Mouse (Mus musculus) heart, postnatal 0 days (tissue): ENCODE data around the gene Dlg4. TPM values are rescaled to one million over a fixed set of nuclear protein-coding genes. Genes with fewer than 3 reads are reported as not detected.
A peak's percentile ranks its signal among the peaks of the same experiment; 100 is the strongest.

Source experiments
- ATAC-seq: fragments of 200-750 bp; cut with Nextera tagmentation; 2 replicates; pipeline ENCODE4 v1.8.0; 2017; ENCODE audit warnings: low read depth, moderate number of reproducible peaks, moderate library complexity; ENCODE audit not compliant: insufficient read depth
- DNase-seq: peaks from one replicate; pipeline ENCODE4 v3.0.0-alpha.2; 2016; ENCODE audit warnings: low spot score
- H3K27ac ChIP-seq: fragments of 300-500 bp; sonication (generic); 2 replicates; pipeline ENCODE4 v1.5.1; 2014; ENCODE audit warnings: low read depth, mild to moderate bottlenecking
- H3K27me3 ChIP-seq: fragments of 300-500 bp; sonication (generic); 2 replicates; pipeline ENCODE4 v1.6.1; 2014; ENCODE audit warnings: low read length, mixed read lengths; ENCODE audit not compliant: control insufficient read depth, insufficient read depth
- H3K36me3 ChIP-seq: fragments of 300-500 bp; sonication (generic); replicated peaks from 2 replicates; pipeline ENCODE4 v1.6.1; 2014; ENCODE audit warnings: low read length, mixed read lengths; ENCODE audit not compliant: control insufficient read depth, insufficient read depth
- H3K4me1 ChIP-seq: fragments of 300-500 bp; sonication (generic); 2 replicates; pipeline ENCODE4 v1.6.1; 2014; ENCODE audit warnings: antibody characterized with exemption; ENCODE audit not compliant: control insufficient read depth, insufficient read depth
- H3K4me2 ChIP-seq: fragments of 300-500 bp; sonication (generic); 2 replicates; pipeline ENCODE4 v1.6.1; 2014; ENCODE audit warnings: low read depth, mild to moderate bottlenecking, low read length, moderate library complexity
- H3K4me3 ChIP-seq: fragments of 300-500 bp; sonication (generic); 2 replicates; pipeline ENCODE4 v1.5.1; 2014; ENCODE audit warnings: low read depth, low read length
- H3K9ac ChIP-seq: fragments of 300-500 bp; sonication (generic); replicated peaks from 2 replicates; pipeline ENCODE4 v1.6.1; 2014; ENCODE audit warnings: low read depth, low read length, mixed read lengths
- H3K9me3 ChIP-seq: fragments of 300-500 bp; sonication (generic); replicated peaks from 2 replicates; pipeline ENCODE4 v1.6.1; 2016; ENCODE audit warnings: low read length; ENCODE audit not compliant: control insufficient read depth
- CTCF ChIP-seq: IDR thresholded peaks from 2 replicates; pipeline ENCODE4 v1.5.1; 2016; ENCODE audit warnings: antibody characterized with exemption, control low read depth, low read depth
- EP300 ChIP-seq: IDR thresholded peaks from 2 replicates; pipeline ENCODE4 v1.6.1; 2016; ENCODE audit warnings: antibody characterized with exemption, low read depth
- WGBS: fragments of 180-500 bp; shearing (Covaris S2); extraction: QIAGEN DNeasy Blood & Tissue Kit; methylation state at CpG from one replicate; pipeline ENCODE4 v1.1.7; 2014; 5-methylcytosine and 5-hydroxymethylcytosine counted together
- polyA plus RNA-seq: library from polyadenylated mRNA; unstranded; fragments of >200 nt; fragmentation: Nextera tagmentation; extraction: Ambion mirVana; gene quantifications from 2 replicates; pipeline ENCODE4 v1.2.1, GENCODE M21; 2015
- total RNA-seq: library from RNA; depleted of rRNA; stranded (reverse); fragments of >200 nt; gene quantifications from 2 replicates; pipeline ENCODE4 v1.2.3, GENCODE M21; 2014; ENCODE audit warnings: low replicate concordance

Dlg4 gene
- total and polyA plus RNA-seq, 2 experiments from 2014 or later: 2.2 to 10.3 TPM

DNA sequence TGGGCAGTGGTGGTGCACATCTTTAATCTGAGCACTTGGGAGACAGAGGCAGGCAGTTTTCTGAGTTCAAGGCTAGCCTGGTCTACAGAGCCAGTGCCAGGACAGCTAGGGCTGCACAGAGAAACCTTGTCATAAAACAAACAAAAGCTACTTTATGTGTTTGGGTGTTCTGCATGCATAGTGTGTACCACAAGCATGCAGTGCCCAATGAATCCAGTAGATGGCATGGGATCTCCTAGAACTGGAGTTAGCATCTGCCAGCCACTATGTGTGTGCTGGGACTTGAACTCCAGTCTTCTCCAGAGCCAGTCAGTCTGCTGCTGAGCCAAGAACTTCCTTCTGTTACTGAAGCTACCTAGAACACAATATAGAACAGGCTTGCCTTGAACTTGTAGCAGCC is 14.9 kb upstream of the Dlg4 start:
- Histone ChIP-seq H3K27me3 (no peaks in the 10 kb centered on the region), H3K9ac (no peak overlapping the region), H3K4me1 (peaks cover 11% of the 10 kb centered on the region), H3K27ac (no peak overlapping the region), H3K4me3 (no peak overlapping the region), H3K36me3 (peaks cover 45% of the 10 kb centered on the region), H3K4me2 (peak overlapping the region; percentile 96; the same call in 1 of the 2 replicates), H3K9me3 (no peaks in the 10 kb centered on the region)
- DNase-seq (no peak), ATAC-seq (no peak)
- TF ChIP-seq EP300 (no peak), CTCF (peak; percentile 53)

DNA sequence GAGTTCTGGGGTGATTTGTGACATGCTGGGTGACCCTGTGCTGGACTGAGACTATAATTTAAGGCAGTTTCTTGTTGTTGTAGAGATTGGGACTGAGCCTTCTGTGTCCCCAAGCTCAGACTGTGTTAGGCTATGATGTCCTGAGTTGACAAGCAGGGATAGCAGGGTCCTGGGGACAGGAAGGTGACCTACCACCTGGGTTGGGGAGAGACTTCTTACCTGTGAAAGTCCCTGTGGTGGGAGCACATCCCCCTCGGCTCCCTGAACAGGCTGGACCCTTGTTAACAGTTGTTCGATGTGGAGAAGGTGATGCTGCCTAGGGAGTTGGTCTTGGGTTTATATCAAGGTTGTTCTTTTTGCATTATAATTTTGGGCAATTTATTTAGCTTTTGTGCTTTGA is 14.3 kb upstream of the Dlg4 start:
- no peak for ATAC-seq
- Histone ChIP-seq H3K4me1 (peaks cover 11% of the 10 kb centered on the region), H3K27me3 (no peaks in the 10 kb centered on the region), H3K27ac (no peak overlapping the region), H3K36me3 (peaks cover 51% of the 10 kb centered on the region), H3K9ac (no peak overlapping the region), H3K9me3 (no peaks in the 10 kb centered on the region), H3K4me2 (no peak overlapping the region), H3K4me3 (no peak overlapping the region)
- DNase-seq: no peak
- 95% methylated on average over 2 of the region's 2 CpGs for WGBS
- TF ChIP-seq EP300 (no peak), CTCF (no peak)

DNA sequence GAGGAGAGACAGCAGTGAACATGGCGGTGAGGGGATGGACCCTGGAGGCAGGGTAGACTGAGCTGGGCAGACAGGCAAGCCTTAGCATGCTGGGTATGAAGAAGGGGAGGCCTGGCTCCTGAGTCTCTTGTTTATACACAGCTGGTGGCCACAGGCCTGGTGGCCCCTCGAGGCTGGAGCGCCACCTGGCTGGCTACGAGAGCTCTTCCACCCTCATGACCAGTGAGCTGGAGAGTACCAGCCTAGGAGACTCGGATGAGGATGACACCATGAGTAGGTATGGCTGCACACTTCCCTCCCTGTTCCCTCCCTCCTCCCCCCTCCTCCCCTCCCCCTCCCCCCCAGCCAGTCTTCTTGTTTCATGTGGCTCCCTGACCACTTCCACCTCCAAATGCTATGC is 11.2 kb upstream of the Dlg4 start:
- H3K4me1 ChIP-seq: peaks cover 11% of the 10 kb centered on the region
- H3K4me3 ChIP-seq: no peak overlapping the region
- TF ChIP-seq CTCF (peak; percentile 48), EP300 (no peak)
- DNase-seq (no peak), ATAC-seq (no peak)
- no peaks in the 10 kb centered on the region for H3K9me3 ChIP-seq
- WGBS: 50% methylated on average over 5 of the region's 5 CpGs
- no peaks in the 10 kb centered on the region for H3K27me3 ChIP-seq
- H3K27ac ChIP-seq: no peak overlapping the region
- no peak overlapping the region for H3K4me2 ChIP-seq
- H3K9ac ChIP-seq: no peak overlapping the region
- H3K36me3 ChIP-seq: peaks cover 60% of the 10 kb centered on the region

DNA sequence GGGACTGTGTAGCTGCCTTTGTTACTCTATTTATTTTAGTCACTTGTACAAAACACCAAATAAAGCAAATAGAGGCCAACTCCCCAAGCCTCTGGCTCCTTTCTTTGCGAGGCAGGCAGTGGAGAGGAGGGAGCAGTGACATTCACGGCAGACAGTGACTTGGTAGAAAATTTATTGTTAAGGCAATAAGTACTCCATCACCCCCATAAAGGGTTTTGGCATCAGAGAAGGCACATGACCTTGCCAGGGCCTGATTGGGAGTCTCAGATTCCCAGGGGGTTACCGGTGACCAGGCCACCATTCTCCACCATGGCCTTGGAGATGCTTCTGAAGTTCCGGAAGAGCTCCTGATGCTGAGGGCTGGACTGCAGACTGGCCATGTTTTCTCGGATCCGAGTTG is 6.7 kb upstream of the Dlg4 start:
- TF ChIP-seq CTCF (no peak), EP300 (no peak)
- H3K4me3 ChIP-seq: no peak overlapping the region
- H3K4me1 ChIP-seq: peaks cover 10% of the 10 kb centered on the region; the same call in 1 of the 2 replicates
- no peak overlapping the region for H3K9ac ChIP-seq
- H3K27ac ChIP-seq: no peak overlapping the region
- no peak overlapping the region for H3K4me2 ChIP-seq
- no peak for ATAC-seq
- no peaks in the 10 kb centered on the region for H3K27me3 ChIP-seq
- DNase-seq: no peak
- H3K9me3 ChIP-seq: no peaks in the 10 kb centered on the region
- whole genome bisulfite sequencing: 90% methylated on average over 6 of the region's 6 CpGs
- peaks cover 89% of the 10 kb centered on the region for H3K36me3 ChIP-seq

DNA sequence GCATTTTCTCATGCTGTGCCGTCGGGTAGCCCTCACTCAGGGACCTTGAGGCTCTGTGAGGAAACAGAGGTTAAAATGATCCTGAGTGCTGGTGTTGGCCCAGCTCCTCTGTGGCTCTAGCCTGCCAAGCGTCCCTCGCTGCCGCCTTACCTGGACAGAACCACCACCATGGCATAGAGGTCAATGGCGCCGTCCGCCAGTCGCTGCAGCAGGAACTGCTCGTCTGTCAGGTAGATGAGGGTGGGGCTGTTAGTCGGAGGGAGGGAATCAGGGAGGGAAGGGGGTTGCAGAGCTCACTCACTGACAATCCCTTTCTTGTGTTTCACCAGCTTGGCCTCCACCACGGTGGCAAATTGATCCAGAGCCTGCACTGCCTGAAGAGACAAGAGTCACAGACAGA is 6.2 kb upstream of the Dlg4 start:
- Histone ChIP-seq H3K27me3 (no peaks in the 10 kb centered on the region), H3K9ac (no peak overlapping the region), H3K9me3 (no peaks in the 10 kb centered on the region), H3K4me3 (no peak overlapping the region), H3K27ac (no peak overlapping the region), H3K4me1 (peaks cover 10% of the 10 kb centered on the region; the same call in 1 of the 2 replicates), H3K4me2 (no peak overlapping the region), H3K36me3 (peaks cover 84% of the 10 kb centered on the region)
- 76% methylated on average over 12 of the region's 12 CpGs for WGBS
- TF ChIP-seq EP300: no peak
- TF ChIP-seq CTCF: no peak
- ATAC-seq (no peak), DNase-seq (no peak)

DNA sequence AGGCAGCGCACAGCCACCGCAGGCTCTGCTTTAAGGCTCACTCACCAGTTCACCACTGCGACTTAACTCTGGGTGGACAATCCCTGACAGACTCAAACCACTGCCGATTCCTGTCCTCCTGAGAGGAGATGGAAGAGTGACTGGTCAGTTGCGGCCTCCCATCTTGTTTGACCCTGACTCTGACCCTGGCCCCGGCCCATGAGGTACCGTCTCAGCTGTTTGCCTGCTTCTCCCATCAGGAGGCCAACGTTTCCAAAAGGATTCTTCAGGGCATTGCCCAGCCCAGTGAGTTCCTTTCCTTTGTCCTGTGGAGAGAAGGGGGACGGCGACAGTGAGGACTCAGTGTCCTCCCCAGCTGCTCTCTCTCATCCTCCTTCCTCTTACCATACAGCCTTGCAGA is 5.8 kb upstream of the Dlg4 start:
- TF ChIP-seq CTCF: no peak
- no peak for TF ChIP-seq EP300
- H3K27ac ChIP-seq: no peak overlapping the region
- 85% methylated on average over 10 of the region's 10 CpGs for WGBS
- H3K27me3 ChIP-seq: no peaks in the 10 kb centered on the region
- no peak for DNase-seq
- no peaks in the 10 kb centered on the region for H3K9me3 ChIP-seq
- no peak overlapping the region for H3K9ac ChIP-seq
- peaks cover 82% of the 10 kb centered on the region for H3K36me3 ChIP-seq
- H3K4me1 ChIP-seq: peaks cover 10% of the 10 kb centered on the region; the same call in 1 of the 2 replicates
- no peak overlapping the region for H3K4me3 ChIP-seq
- ATAC-seq: no peak
- no peak overlapping the region for H3K4me2 ChIP-seq
